Mouse (Mus musculus) adrenal gland, postnatal 36 days (tissue): ENCODE data around the gene Dapl1. TPM values are rescaled to one million over a fixed set of nuclear protein-coding genes. Genes with fewer than 3 reads are reported as not detected.

Experiments
- DNase-seq, 2 experiments: peaks; one replicate each; pipeline ENCODE4 v3.0.0; 2021; ENCODE audit warnings: mixed read lengths in 1 of 2
- long read RNA-seq, 2 experiments: library from polyadenylated mRNA; stranded (forward); transcript quantifications; one replicate each; pipeline ENCODE4 v2.0.0; 2021; ENCODE audit warnings: borderline sequencing depth in 2 of 2
- total RNA-seq, 2 experiments: library from RNA; stranded (reverse); gene quantifications; 2 replicates each; pipeline ENCODE4 v1.2.3; 2021

Dapl1 gene
- not detected for total RNA-seq
- long read RNA-seq, experiment 1 = 0 reads
- long read RNA-seq, experiment 2 = 0 reads

DNA sequence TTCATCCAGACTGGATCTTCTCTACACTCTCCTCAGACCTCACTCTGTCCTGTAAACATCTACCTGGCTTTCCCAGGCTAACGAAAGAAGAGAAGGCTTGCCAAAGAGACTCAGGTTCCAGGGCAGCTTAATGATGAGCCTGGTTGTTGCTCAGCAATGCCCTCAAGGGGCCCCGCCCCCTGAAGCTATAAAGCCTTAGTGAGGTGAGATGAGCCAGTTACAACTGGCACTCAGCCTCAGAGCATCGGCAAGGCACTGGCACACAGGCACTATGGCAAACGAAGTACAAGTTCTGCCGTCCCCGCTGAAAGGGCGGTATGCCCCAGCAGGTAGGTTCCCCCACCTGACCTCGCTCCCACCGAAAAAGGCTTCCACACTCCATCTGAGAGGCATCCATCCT, at the start of gene Dapl1:
TSS of gene Dapl1 (plus strand) at position 216 of the 400 bp plus-strand sequence.
- peak in 1 of 2 experiments; percentile 17 for DNase-seq

DNA sequence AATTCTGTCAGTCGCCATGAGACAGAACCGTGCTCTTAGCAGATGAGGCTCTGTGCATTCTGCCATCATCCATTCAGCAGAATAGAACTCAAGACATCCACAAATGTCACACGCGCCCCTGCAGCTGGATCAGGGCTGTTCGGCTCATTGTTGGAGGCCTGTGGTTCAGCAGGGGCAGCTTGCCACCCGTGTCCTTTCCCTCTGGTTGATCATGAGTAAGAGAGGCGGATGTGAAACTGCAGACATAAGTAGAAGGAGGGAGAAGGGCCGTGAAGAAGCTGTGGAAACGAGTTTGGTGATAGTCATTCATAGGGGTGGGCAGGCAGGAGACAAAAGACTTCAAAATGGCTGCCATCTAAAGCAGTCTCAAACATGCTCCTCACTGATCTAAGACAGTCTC, 49.6 kb upstream of the Dapl1 start:
- no peak for DNase-seq

DNA sequence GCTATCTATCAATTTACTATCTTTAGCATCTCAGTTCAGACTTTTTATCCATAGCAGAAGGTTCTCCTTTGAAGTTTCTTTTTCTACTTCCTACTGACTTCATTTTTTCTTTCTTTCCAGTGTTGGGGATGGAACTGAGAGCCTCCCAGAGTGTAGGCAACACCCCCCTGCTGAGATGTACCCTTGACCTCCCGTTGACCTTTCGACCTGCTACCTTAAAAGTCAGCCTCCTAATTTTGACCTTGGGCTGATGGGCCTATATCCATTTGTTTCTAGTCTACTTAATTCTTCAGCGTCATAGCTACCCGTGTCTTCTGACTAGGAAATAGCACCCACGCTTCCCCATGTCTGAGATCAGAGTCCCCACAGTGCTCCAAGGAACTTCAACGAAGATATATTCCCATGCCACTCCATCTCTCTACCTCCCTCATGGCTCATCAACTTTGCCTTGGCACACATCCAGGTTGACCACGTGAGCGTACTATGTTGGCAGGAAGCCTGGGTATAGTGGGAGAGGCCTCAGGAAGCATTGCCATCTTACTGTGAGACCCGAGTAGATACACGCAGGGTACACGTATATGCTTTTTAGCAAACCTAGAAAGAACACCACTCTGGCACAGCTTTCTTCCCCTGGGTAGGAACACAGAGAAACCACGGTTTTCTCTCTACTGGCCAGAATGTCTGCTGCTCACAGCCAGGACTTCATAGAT, 46.6 kb upstream of the Dapl1 start:
- DNase-seq = peak; percentile 83 to 89

DNA sequence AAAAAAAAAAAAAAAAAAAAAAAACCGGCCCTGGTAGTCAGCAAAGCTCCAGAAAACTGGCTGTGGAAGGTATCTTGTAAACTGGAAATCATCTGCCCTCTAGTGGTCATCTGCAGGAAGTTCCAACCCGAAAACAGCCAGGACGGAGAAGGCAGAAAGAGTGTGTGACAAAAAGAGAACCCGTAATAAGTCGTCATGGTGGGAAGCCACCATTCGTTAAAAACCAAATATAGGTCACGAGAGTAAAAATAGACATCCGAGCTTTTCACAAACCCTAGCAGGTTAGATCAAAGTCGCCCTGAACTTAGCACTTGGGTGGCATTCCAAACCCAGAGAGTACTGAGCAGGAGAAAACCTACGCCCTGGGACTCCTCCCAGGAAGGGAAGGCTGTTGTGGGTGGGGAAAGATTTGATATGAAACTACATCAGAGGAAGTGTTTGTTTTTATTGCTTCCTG, 45.9 kb upstream of the Dapl1 start:
- peak; percentile 46 to 64 for DNase-seq

DNA sequence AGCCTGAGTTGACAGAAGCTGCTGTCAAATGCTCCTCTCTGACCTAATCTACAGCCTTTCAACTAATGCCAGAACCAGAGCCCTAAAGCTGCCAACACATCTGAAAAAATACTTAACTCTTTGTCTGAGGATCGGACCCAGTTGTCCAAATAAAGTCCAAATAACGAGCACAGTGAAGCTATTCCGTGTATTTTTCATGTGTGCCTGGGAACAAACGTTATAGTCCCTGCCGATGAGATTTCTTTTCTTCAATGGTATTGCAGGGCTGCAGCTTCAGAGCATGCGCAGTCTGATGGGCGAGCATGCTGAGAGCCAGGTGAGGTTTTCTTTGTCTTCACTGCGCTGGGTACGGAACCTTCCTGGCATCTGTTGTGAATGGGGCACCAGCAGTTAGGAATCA, 44.6 kb upstream of the Dapl1 start:
- DNase-seq = no peak

DNA sequence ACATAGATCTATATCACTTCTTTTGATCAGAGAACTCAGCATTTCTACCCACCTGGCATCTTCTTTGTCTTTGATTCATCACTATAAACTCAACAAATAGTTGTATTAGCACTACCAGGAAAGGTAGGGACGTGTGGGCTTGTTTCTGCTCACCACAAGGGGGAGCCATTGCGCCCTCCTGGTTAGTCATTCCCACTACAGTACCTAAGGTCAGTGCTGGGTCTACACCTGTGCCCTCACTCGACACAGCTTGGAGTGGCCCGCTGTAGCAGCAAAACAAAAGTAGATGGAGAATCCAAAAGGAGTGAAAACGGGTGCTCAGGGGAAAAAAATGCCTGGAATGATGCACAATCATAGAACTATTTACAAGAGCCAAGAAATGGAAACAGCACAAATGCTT, 44.0 kb upstream of the Dapl1 start:
- DNase-seq = peak; percentile 76 to 86

DNA sequence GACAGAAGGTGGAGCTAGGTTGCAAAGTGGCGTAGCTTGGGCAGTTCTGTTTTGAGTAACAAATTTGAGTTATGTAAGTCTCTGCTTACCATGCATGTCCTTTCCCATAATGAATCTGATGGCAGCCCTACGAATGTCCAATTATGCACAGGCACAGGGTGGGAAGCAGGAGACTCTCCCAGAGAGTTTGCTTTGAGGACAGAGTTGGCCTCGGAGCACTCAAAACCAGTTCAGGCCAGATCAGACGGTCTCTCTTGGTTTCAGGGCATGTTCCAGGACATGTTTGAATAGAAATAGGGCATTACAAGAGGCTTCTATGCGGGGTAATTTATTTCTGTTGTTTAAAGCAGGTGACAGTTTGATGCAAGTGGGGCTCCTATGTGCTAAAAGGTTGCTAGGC, 42.8 kb upstream of the Dapl1 start:
- DNase-seq = no peak

DNA sequence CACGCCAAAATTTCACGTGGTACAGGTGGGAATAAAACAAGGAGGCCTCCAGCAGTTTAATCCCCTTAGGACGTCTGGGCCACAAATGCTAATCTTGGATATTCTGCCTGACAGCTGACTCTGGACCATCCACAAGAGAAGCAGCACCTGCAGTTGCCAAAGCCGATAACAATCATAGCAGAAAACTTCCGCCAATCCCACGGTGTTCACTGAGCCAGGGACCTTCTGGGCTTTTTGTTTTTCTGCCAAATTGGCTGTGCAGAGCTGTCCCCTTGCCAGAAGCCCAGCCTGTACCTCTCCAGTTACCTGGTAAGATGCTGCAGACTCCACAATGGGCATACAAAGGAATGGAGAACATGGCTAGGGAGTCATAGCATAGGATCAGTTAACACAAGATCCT, 37.8 kb upstream of the Dapl1 start:
- DNase-seq = no peak

DNA sequence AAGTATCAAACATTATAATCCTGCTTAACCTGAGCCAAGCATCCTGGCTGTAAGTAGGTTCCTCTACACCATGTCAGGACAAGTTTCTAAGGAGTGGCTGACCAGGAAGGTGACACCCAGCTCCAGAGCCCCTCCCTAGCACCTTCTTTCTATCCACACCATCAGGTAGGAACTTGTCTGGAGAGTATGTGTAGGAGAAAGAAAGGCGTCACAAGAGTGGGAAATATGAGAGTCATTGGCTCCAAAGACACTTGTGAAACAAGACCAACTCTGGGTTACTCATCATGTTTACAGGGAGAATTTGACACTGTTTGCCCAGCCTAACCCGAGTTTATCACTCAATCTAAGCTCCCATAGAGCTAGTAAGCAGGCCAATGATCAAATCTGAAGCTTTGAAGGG, 36.7 kb upstream of the Dapl1 start:
- DNase-seq = no peak

DNA sequence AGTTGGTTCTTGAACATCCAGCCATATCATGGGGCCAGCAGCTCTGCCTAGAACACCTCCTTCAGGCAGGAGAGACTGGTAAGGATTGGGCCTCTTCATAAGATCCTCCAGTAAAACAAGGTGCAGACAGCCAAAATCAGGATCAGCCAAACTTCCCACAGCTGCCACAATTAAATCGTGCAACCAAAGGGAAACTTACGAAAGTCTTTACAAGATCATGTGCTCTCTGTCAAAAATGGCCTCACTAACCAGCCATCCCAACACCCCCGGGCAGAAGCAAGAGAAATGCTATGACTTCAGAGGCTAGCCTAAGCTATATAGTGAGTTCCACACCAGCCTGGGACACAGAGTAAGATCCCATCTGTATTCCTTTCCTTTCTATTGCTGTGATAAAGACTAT, 35.9 kb upstream of the Dapl1 start:
- DNase-seq = no peak

DNA sequence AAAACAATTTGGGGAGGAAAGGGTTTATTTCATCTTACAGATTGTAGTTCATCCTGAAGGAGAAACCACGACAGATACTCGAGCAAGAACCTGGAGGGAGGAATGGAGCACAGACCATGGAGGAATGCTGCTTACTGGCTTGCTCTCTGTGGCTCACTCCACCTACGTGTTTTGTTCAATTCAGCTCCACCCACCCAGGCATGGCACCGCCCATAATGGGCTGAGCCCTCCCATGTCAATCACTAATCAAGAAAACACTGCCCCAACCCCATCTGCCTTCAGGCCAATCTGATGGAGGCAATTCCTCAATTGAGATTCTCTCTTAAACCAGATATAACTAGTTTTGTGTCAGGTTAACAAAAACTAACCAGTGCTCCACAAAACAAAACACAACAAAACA, 35.5 kb upstream of the Dapl1 start:
- no peak for DNase-seq

DNA sequence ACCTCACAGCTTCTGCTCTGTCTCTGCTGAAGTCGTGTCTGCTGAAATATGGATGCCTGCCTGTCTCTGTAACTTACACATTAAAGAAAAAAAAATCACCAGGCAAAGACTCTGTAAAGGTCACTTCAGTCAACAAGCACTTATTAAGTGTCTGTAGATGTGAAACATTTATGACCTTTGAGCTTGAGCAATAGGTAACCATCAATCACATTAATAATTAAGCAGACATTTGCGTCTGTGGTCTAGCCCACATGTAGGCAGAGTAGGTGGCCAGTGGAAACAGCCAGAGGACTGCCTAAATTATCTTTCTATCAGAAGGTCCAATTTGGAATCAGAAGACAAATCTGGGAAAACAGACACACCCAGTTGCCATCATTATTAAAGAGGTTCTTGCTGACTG, 32.8 kb upstream of the Dapl1 start:
- DNase-seq = no peak

DNA sequence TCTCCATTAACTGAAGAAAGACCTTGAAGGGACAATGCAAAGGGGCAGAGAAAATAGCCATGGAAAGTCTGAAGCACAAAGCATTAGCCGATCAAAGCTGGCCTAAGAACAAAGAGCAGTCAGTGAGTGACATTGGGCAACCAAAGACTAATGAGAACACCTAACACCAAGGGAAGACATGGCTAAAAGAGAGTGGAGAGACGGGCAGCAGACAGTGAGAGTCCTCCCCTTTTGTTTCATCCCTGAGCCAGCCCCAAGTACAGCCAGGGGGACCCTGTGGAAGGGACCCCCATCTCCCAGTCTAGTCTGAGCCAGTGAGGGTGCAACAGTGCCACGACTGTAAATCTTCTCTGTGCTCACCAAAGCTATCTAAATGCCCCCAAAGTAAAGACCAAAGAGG, 32.4 kb upstream of the Dapl1 start:
- no peak for DNase-seq

DNA sequence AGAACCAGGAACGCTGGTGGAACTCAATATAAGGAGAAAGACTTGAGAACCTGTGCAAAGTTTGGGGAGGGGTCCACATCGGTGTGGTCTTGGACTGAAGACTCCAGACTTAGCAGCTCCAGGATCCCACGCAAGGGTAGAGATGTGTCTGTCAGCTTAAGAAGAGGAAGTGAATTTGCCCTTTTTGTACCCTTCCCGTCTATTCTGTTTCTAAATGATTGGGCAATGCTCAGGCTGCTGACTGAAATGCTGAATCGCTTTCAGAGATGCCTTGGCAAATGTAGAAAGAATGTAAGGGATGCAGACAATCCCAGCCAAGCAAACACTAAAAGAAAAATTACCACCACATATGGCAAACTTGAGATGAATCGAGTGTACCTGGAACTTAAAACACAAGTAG, 22.4 kb upstream of the Dapl1 start:
- no peak for DNase-seq

DNA sequence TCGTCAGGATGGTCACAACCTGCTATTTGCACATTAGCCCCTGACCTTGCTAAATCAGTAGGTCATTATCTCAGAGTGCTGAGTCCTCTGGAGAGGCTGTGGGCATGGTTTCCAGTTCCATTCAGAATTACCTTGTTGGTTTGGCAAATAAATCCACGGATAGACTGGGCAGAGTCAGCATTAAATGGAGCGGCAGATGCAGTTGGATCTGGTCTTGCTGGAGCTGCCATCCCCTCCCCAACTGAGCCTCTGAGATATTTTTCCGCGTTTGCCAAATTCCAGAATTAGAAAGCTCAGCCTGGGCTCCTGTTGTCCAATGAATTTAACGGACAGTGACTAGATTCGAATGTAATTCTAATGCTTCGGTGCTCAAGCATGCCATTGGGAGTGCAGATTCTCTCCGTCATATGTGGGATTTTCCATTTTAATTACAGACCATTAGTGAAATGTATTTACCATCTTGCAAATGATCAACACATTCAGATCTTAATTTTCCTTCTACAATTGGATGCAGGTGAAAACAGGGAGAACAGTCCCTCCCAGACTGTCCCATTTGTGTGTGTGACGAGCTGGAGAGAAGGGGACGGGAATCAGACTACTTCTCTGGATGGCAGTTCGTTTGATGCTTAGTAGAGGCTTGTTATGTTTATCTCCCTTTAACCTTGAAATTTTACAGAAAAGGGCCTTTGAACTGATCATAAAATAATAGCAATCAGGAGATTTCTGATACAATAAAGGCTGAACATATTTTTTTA, 20.8 kb upstream of the Dapl1 start:
- no peak for DNase-seq

DNA sequence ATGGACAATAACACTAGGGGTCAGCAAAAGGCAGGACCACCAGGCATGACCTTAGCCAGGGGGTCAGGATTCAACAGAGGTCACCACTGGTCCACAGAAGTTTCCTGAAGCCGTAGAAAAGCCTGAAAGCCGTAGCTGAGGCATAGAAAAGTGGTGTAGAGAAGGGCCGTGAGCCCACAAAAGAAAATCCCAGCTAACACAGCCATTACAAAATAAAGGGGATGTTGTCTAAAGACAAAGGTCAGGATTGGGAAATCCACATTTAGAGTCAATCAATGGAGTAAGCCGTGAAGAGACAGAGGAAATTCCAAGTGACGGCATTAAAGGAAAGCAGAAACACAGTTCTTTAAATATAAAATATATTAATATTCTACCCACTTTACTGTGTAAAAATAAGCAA, 18.8 kb upstream of the Dapl1 start:
- DNase-seq = no peak

DNA sequence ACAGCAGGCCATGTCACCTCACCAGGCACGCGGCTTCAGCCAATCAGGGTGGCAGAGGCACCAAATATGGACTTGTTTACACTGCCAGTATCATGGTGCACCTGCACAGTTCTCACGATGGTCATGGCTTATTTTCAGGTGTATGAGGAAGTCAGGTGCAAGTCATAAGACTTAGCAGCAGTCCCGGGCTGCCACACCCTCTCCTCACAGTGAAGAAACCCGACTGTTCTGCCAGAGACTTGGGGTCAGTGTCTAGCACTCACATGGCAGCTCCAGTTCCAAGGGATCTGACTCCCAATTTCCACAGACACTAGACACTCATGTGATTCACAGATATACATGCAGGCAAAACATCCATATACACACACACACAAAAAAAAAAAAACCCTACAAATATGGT, 18.1 kb upstream of the Dapl1 start:
- DNase-seq = no peak

DNA sequence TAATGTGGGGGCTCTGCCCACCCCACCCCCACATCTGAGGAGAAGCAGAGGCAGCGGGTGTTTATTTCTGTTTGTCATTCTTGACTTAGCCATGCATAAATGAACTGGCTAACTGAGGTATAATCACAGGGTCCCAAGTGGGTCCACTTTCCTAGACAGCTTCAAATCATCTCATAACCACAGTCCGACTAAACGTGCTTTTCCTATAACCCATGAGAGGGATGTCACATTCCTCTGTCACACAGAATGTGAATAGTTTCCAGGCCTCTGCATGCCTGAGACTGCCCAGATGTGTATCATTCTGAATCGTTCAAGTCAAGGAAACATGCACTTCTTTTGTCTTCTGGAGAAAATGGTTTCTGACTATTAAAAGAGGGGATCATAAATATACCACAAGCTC, 17.4 kb upstream of the Dapl1 start:
- DNase-seq = no peak

DNA sequence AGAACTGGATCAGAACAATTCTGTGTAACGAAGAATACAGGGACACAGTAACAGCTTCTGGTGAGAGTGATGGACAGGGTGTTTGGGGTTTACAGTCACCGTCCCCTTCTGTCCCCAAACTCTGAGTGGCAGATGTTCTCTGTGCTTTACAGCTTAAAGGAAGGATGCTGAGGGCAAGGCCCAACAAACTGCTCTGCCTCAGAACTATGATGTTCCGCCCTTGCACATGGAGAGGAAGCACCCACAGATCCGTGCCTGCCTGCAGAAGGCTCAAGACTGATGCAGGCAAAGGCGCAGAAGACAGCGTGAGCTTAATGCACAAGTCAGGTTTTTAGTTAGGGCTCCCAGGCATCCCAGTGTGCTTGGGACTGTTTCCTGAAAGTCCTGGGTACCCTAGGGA, 16.5 kb upstream of the Dapl1 start:
- no peak for DNase-seq

DNA sequence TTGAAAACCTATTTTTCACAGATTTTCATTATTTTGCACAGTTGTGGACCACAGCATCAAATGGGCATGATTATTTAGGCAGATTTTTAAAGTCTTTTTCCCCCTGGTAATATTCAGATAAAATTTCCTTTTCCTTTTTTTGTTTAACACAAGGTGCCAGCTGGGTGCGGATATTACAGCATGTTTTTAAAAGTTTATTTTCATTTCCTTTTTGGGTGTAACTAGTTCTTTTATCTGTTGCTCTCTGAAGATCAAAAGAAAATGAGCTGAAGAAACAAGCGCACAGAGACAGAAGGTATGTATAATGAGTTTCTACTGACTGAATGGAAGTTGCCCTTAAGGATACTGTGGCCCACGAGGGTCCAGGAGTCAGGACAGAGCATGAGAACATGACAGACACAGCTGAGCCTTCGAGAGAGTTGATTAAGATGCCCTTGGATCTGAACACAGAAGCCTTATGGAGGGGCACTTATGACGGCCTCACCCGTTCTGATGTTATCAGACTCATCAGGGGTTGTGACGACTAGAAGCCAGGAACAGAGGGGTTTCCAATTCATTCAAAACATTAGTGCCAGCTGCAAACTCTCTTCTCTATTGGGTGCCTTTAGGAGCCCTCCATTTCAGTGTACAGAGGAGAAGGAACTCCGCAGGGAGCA, 14.7 kb upstream of the Dapl1 start:
- DNase-seq = no peak

DNA sequence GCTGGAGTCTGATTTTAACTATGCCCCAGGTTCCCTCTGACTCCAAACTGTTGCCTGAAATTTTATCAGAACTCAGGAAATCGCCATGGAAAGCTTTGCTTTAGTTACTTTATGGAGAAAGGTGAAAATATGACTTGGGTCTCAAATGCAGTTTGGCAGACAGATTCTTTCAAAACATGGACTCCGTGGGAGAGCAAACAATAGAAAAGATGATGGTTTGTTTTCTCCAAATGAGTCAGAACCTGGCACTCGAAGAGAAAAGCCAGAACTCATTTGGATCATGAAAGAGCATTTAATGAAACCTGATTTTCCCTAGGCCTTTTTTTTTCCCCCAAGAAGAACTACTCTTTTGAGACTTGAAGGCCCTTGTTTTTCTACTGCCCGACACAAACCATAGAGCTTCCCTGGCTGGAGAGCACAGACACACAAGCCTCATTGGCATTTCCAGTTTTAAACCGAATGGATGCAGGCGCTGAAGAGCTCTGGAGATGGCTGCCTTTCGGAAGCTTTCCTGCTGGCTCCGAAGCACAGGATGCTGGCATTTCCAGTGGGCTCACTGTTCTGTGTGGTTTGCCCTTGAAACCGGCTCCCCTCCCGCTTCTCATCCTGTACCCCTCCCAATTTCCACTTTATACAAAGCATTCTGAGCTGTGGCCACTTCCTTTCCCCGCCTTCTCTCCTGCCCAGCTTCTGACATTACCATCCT, 14.0 kb upstream of the Dapl1 start:
- DNase-seq = peak; percentile 16 to 17
